Mouse (Mus musculus): ENCODE data around the gene Thbd. TPM values are rescaled to one million over a fixed set of nuclear protein-coding genes. Genes with fewer than 3 reads are reported as not detected.

Thbd gene
- polyA plus RNA-seq, 1 experiment from 2014 or later, result 13.4 TPM

DNA sequence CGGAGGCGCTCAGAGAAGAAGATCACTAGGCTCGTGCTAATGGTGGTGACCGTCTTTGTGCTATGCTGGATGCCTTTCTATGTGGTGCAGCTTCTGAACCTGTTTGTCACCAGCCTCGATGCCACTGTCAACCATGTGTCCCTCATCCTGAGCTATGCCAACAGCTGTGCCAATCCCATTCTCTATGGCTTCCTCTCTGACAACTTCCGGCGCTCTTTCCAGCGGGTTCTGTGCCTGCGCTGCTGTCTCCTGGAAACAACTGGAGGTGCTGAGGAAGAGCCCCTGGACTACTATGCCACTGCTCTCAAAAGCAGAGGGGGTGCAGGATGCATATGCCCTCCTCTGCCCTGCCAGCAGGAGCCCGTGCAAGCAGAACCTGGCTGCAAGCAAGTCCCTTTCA is 11.8 kb downstream of the Thbd start:
- 65% methylated on average over 10 of the region's 10 CpGs for WGBS
- no peak overlapping the region for H3K9ac ChIP-seq
- H3K4me1 ChIP-seq, result peaks cover 12% of the 10 kb centered on the region; the same call in 1 of the 2 replicates
- H3K27ac ChIP-seq, result no peak overlapping the region
- H3K9me3 ChIP-seq (replicated peaks), result no peaks in the 10 kb centered on the region
- H3K4me2 ChIP-seq (replicated peaks), result peak overlapping the region; percentile 98
- peaks cover 44% of the 10 kb centered on the region for H3K27me3 ChIP-seq
- no peaks in the 10 kb centered on the region for H3K36me3 ChIP-seq
- H3K4me3 ChIP-seq, result 0 out of 2 replicates have a peak overlapping the region, but pooled peaks have one; percentile 61
- ATAC-seq (ENCODE audit: low FRiP score), result no peak; the same call in 1 of the 2 replicates

DNA sequence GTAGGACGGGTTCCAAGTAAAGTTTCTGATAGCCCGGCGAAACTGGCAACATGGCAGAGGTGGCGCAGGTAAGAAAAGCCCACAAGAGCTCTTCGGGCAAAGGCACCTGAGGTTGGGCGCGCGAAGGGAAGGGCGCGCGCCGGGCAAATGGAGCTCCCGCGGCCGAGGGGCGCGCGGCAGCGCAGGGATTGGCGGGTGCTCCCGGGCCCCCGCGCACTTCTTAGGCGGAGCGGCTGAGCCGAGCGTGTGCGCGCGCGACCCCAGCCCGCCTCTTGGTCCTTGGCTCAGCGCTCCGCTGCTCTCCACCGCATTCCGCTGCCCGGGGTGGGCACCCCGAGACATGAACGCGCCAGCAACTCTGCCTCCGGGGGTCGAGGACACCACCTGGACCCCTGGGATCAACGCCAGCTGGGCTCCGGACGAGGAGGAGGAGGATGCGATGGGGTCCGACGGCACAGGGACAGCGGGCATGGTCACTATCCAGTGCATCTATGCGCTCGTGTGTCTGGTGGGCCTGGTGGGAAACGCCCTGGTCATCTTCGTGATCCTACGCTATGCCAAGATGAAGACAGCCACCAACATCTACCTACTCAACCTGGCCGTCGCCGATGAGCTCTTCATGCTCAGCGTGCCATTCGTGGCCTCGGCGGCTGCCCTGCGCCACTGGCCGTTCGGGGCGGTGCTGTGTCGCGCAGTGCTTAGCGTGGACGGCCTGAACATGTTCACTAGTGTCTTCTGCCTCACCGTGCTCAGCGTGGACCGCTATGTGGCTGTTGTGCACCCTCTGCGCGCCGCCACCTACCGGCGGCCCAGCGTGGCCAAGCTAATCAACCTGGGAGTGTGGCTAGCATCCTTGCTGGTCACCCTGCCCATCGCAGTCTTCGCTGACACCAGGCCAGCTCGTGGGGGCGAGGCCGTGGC is 12.6 kb downstream of the Thbd start, which contains the start of gene Sstr4:
Gene Sstr4, plus strand, starts transcription at position 214 of the 921 bp plus-strand sequence.
- peak within 1 kb of the TSS; percentile 61 for H3K4me3 ChIP-seq
- no peaks in the 10 kb centered on the region for H3K36me3 ChIP-seq
- no peak within 1 kb of the TSS for H3K27ac ChIP-seq
- ATAC-seq (ENCODE audit: low FRiP score), result peak; percentile 89
- peaks cover 12% of the 10 kb centered on the region; the same call in 1 of the 2 replicates for H3K4me1 ChIP-seq
- peak within 1 kb of the TSS; percentile 53 for H3K9ac ChIP-seq
- no peaks in the 10 kb centered on the region for H3K9me3 ChIP-seq (replicated peaks)
- 3% methylated on average over 82 of the region's 83 CpGs for WGBS
- peaks cover 44% of the 10 kb centered on the region for H3K27me3 ChIP-seq
- peak within 1 kb of the TSS; percentile 98 for H3K4me2 ChIP-seq (replicated peaks)

DNA sequence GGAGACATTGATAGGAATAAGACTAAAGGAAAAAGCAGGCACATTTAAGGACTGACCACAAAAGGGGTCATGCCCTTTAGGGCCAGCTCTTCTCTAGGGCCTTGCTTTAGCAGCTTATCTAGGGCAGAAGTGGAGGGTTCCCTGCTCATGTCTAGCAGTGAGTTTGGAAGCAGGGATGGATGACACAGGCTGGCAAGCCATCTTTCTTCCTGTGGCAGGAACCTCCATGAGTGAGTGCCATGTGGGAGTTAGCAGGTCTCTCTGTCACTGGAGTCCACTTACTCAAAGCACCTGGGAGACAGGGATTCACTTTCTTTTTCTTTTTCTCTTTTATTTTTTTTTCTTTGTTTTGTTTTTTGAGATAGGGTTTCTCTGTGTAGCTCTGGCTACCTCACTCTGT is 14.1 kb downstream of the Thbd start:
- Histone ChIP-seq H3K36me3 (no peaks in the 10 kb centered on the region), H3K27ac (no peak overlapping the region), H3K9ac (no peak overlapping the region), H3K4me2 (replicated peaks) (no peak overlapping the region), H3K4me3 (no peak overlapping the region), H3K4me1 (peaks cover 12% of the 10 kb centered on the region; the same call in 1 of the 2 replicates), H3K9me3 (replicated peaks) (no peaks in the 10 kb centered on the region), H3K27me3 (peaks cover 44% of the 10 kb centered on the region)
- no peak for ATAC-seq (ENCODE audit: low FRiP score)

DNA sequence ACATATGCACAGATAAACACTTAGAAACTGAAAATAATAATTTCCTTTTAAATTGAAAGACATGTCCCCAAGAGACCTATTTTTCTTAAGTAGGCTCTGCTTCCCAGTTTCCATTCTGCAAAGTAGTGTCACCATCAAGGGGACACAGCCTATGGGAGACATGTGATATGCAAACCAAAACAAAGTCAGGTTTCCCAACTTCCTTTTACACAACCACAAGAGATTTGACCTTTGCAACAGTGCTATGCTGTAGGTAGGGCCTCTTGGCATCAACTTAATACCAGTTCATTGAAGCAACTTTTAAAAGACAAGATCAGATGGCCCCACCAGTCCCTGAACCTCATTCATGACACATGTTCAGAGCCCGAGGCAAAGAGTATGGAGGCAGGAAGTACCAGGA is 14.8 kb downstream of the Thbd start:
- Histone ChIP-seq H3K9me3 (replicated peaks) (no peaks in the 10 kb centered on the region), H3K9ac (no peak overlapping the region), H3K4me2 (replicated peaks) (no peak overlapping the region), H3K4me1 (peaks cover 12% of the 10 kb centered on the region; the same call in 1 of the 2 replicates), H3K4me3 (no peak overlapping the region), H3K27ac (no peak overlapping the region), H3K36me3 (no peaks in the 10 kb centered on the region), H3K27me3 (peaks cover 42% of the 10 kb centered on the region)
- WGBS, result 87% methylated on average over 1 of the region's 1 CpGs
- no peak for ATAC-seq (ENCODE audit: low FRiP score)

DNA sequence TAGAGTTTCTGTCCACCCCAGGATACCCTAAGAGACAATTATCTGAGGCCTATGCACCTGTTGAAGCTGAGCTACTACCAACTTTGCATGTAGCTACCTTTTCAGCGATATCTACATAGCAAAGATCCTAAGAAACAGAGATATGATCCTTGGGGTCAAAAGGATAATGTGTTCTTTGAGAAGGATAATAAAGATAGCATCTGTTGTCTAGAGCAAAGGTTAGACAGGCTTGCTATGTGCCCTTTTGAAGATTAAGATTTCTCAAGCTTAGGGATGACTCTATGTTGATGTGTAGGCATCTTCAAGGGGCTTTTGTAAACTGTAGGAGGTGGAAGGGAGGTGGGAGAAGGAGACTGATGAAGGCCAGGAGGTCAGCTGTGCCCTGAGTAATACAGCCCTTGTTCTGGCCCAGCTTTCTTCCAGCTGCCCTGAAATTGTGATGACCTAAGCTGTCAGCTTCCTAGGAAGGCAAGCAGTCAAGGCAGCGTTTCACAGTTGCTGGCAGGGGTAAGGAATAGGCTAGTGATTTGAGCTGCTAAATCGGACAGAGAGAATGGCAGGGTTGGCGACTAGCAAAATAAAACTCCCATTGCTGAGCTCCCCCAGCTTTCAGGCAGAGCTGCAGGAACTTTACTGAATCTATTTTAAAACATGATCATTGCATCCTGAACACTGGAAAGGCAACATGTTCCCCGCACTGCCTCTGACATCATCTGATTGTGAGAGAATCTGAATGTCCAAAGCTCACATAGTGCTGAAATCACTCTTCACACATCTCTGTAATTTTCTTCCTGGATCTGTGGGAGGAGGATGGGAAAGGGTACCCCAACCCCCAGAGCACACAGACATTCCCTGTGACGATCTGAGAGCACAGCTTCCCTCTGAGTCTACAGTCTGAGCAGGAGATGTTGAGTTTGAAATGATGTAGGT is 20.1 kb downstream of the Thbd start:
- 64% methylated on average over 6 of the region's 6 CpGs for WGBS
- Histone ChIP-seq H3K27me3 (no peaks in the 10 kb centered on the region), H3K9me3 (replicated peaks) (no peaks in the 10 kb centered on the region), H3K9ac (no peak overlapping the region), H3K4me3 (no peak overlapping the region), H3K27ac (no peak overlapping the region), H3K4me1 (no peaks in the 10 kb centered on the region), H3K4me2 (replicated peaks) (no peak overlapping the region), H3K36me3 (no peaks in the 10 kb centered on the region)
- ATAC-seq (ENCODE audit: low FRiP score), result no peak

DNA sequence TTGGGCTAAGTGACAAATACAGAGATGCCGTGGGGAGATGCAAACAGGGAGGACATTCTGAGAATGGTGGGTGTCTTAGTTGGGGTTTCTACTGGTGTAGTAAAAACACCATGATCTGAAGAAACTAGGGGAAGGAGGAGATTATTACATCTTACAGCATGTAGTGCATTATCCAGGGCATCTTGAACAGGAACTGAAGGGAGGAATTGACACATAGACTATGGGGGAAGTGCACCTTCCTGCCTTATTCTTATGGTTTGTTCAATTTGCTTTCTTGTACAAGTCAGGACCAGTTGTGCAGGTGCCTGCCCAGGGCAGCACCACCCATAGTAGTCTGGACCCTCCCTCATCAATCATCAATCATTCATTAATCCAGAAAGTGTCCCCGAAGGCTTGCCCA is 21.1 kb downstream of the Thbd start:
- Histone ChIP-seq H3K9me3 (replicated peaks) (no peaks in the 10 kb centered on the region), H3K4me1 (no peaks in the 10 kb centered on the region), H3K27ac (no peak overlapping the region), H3K27me3 (no peaks in the 10 kb centered on the region), H3K4me2 (replicated peaks) (no peak overlapping the region), H3K4me3 (no peak overlapping the region), H3K9ac (no peak overlapping the region), H3K36me3 (no peaks in the 10 kb centered on the region)
- 84% methylated on average over 2 of the region's 2 CpGs for WGBS
- no peak for ATAC-seq (ENCODE audit: low FRiP score)

DNA sequence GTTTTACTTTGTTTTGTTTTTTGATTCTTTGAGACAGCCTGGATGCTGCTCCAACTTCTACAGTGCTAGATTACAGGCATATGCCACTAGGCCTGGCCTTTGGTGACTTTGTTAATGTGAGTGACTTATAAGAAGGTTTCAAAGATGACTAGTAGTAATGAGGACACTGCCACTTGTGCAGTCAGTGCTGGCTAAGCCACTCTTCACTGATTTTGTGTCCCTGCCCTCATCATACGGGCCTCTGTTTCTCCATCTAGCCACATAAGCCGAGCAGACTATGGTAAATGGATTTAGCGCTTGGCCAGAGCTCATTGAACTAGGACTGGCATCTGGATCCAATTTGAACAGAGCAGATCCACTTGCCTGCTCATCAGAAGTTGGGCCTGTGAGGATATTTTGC is 21.5 kb downstream of the Thbd start:
- no peaks in the 10 kb centered on the region for H3K27me3 ChIP-seq
- H3K4me1 ChIP-seq, result no peaks in the 10 kb centered on the region
- WGBS, result 79% methylated on average over 3 of the region's 3 CpGs
- no peak overlapping the region for H3K27ac ChIP-seq
- no peaks in the 10 kb centered on the region for H3K36me3 ChIP-seq
- no peak overlapping the region for H3K9ac ChIP-seq
- ATAC-seq (ENCODE audit: low FRiP score), result no peak
- no peak overlapping the region for H3K4me3 ChIP-seq
- no peaks in the 10 kb centered on the region for H3K9me3 ChIP-seq (replicated peaks)
- H3K4me2 ChIP-seq (replicated peaks), result no peak overlapping the region

DNA sequence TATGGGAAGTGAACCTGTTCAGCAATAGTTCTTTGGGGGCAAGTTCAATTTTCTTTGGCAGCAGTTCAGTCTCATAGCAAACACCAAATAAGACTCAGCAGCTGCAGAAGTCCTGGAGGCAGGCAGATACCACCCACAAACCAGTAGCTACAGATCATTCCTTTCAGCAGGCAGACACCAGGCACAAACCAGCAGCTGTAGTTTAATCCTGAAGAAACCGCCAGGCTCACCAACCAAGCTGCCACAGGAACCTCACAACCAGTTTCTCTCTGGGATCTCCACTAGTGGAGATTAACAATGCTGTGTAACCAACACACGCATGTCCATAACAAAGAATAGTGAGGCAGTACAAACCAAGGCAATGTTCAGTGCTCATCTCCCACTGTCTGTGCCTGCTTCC is 26.9 kb downstream of the Thbd start:
- no peaks in the 10 kb centered on the region for H3K27me3 ChIP-seq
- WGBS, result 90% methylated on average over 2 of the region's 2 CpGs
- no peaks in the 10 kb centered on the region for H3K4me1 ChIP-seq
- H3K9ac ChIP-seq, result no peak overlapping the region
- H3K9me3 ChIP-seq (replicated peaks), result no peaks in the 10 kb centered on the region
- no peak for ATAC-seq (ENCODE audit: low FRiP score)
- H3K4me2 ChIP-seq (replicated peaks), result no peak overlapping the region
- H3K36me3 ChIP-seq, result no peaks in the 10 kb centered on the region
- H3K4me3 ChIP-seq, result no peak overlapping the region
- no peak overlapping the region for H3K27ac ChIP-seq

DNA sequence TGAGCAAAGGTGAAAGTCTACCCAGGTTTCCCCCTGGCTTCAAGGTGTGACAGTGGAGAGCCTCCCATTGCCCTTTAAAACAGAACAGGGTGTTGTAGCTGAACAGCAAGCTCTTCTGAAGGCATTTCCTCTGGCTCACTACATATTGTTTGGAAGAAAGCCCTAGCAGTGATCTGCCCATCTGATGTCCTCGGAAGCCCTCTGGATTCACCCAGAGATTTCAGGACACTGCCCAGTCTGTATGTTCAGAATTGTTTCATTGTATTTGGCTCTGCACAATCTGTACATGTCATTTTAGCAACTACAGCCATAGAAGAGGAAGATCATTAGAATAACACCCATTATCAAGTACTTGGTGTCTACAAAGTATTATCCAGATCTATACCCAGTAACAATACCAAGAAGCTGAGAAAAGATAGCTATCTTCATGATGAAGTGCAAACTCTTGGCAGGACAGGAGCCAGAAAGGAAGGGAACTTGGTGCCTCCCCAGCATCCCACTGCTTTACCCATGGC is 28.0 kb downstream of the Thbd start:
- Histone ChIP-seq H3K27ac (no peak overlapping the region), H3K4me2 (replicated peaks) (no peak overlapping the region), H3K9me3 (replicated peaks) (no peaks in the 10 kb centered on the region), H3K27me3 (no peaks in the 10 kb centered on the region), H3K4me1 (no peaks in the 10 kb centered on the region), H3K4me3 (no peak overlapping the region), H3K36me3 (no peaks in the 10 kb centered on the region), H3K9ac (no peak overlapping the region)
- WGBS, result 94% methylated on average over 1 of the region's 1 CpGs
- ATAC-seq (ENCODE audit: low FRiP score), result no peak

DNA sequence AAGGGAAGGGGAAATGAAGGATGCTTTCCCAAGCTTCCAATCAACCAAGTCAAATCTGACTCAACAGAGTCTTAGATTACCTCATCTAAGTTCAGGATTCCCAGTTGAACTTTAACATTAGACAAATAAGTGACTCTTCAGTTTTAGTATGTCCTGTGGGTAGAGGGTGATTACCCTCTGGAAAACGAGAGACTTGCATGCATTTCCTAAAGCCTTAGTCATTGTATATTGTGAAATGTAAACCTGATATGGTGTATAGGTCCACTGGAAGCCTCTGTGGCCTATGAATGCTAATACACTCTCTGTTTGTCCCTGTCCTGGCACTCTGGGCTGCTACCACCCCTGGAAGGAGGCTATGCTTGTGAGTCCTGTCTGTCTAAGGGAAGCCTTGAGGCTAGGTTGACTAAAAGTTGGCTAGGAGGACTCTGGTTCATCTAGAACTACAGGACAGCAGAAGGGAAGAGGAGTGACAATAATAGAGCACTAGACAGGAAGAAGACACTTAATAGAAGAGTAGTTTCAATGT is 29.1 kb downstream of the Thbd start:
- no peak for ATAC-seq (ENCODE audit: low FRiP score)
- H3K9me3 ChIP-seq (replicated peaks), result no peaks in the 10 kb centered on the region
- no peak overlapping the region for H3K4me2 ChIP-seq (replicated peaks)
- no peaks in the 10 kb centered on the region for H3K4me1 ChIP-seq
- H3K4me3 ChIP-seq, result no peak overlapping the region
- no peaks in the 10 kb centered on the region for H3K27me3 ChIP-seq
- H3K27ac ChIP-seq, result no peak overlapping the region
- no peak overlapping the region for H3K9ac ChIP-seq
- H3K36me3 ChIP-seq, result no peaks in the 10 kb centered on the region
- 76% methylated on average over 1 of the region's 1 CpGs for WGBS

DNA sequence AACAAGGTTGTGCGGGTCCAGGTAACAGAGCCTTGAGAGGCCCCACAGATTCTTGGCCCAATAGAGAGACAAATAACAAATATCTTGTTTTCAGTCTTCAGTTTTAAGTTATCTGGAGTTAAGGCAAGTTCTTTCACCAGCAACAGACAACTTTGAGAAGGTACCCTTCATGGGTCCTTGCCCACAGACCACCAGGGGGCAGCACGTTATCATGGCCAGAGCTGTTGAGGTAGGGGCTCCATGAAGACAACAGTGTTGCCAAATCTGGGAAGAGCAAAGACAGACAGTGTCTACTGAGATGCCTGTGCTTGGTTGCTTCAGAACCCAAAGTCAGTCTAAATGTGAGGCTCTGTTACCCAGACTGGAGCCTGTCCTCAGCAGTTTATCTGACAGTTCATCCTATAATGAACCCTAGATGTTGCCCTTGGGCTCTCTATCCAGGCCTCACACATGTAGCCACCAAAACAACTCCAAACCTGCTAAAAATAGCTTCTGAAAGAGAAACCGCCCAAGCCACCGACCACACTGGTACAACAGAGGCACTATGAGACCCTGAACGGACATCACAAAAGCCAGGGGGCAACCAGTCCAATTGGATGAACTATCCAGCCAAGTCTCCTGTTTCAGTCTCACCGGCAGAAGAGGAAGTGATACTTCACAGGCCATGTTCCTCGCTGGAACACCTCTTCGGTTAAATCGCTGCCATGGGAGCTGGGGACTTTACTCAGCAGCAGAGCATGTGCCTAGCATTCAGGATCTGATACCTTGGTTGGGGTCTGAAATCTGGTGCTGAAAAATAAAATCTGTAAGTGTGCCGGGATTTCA is 32.5 kb downstream of the Thbd start:
- H3K27me3 ChIP-seq, result no peaks in the 10 kb centered on the region
- H3K4me1 ChIP-seq, result no peaks in the 10 kb centered on the region
- no peaks in the 10 kb centered on the region for H3K9me3 ChIP-seq (replicated peaks)
- H3K27ac ChIP-seq, result no peak overlapping the region
- H3K9ac ChIP-seq, result no peak overlapping the region
- no peaks in the 10 kb centered on the region for H3K36me3 ChIP-seq
- no peak overlapping the region for H3K4me3 ChIP-seq
- ATAC-seq (ENCODE audit: low FRiP score), result no peak
- WGBS, result 70% methylated on average over 10 of the region's 10 CpGs
- H3K4me2 ChIP-seq (replicated peaks), result no peak overlapping the region
